Mouse (Mus musculus) midbrain, embryonic 15.5 days (tissue): Measurements from ENCODE around the gene Hmg20a. TPM values are rescaled to one million over a fixed set of nuclear protein-coding genes. Genes with fewer than 3 reads are reported as not detected.
A peak's percentile ranks its signal among the peaks of the same experiment; 100 is the strongest.
"Not testable (repeated sequence)": the region's sequence is repeated elsewhere in the genome, so short reads cannot be mapped to it uniquely, and the experiment has no call there.

Experiments used
- ATAC-seq: fragments of 200-750 bp; cut with Nextera tagmentation; replicated peaks from 2 replicates; pipeline ENCODE4 v1.8.0; 2017; ENCODE audit warnings: moderate TSS enrichment
- H3K27ac ChIP-seq: fragments of 300-500 bp; sonication (generic); 2 replicates; pipeline ENCODE4 v1.5.1; 2015; ENCODE audit warnings: mild to moderate bottlenecking, inconsistent platforms
- H3K27me3 ChIP-seq: fragments of 300-500 bp; sonication (generic); replicated peaks from 2 replicates; pipeline ENCODE4 v1.6.1; 2015; ENCODE audit warnings: inconsistent platforms
- H3K36me3 ChIP-seq: fragments of 300-500 bp; sonication (generic); replicated peaks from 2 replicates; pipeline ENCODE4 v1.6.1; 2015; ENCODE audit warnings: inconsistent platforms
- H3K4me1 ChIP-seq: fragments of 300-500 bp; sonication (generic); 2 replicates; pipeline ENCODE4 v1.6.1; 2015; ENCODE audit warnings: inconsistent platforms
- H3K4me2 ChIP-seq: fragments of 300-500 bp; sonication (generic); 2 replicates; pipeline ENCODE4 v1.6.1; 2015; ENCODE audit warnings: inconsistent platforms, mild to moderate bottlenecking, moderate library complexity
- H3K4me3 ChIP-seq: fragments of 300-500 bp; sonication (generic); 2 replicates; pipeline ENCODE4 v1.5.1; 2015; ENCODE audit warnings: mild to moderate bottlenecking, inconsistent platforms
- H3K9ac ChIP-seq: fragments of 300-500 bp; sonication (generic); 2 replicates; pipeline ENCODE4 v1.6.1; 2015; ENCODE audit warnings: mild to moderate bottlenecking, inconsistent platforms
- H3K9me3 ChIP-seq: fragments of 300-500 bp; sonication (generic); 2 replicates; pipeline ENCODE4 v1.6.1; 2016; ENCODE audit warnings: inconsistent platforms
- WGBS: fragments of 180-500 bp; shearing (Covaris S2); methylation state at CpG from one replicate; pipeline ENCODE4 v1.1.7; 2015; ENCODE audit warnings: mixed read lengths; 5-methylcytosine and 5-hydroxymethylcytosine counted together
- polyA plus RNA-seq: library from polyadenylated mRNA; unstranded; fragments of >200 nt; fragmentation: Nextera tagmentation; extraction: Ambion mirVana; gene quantifications from 2 replicates; pipeline ENCODE4 v1.2.1, GENCODE M21; 2015

The Hmg20a gene
- polyA plus RNA-seq, 1 experiment from 2014 or later: 97.0 TPM

DNA sequence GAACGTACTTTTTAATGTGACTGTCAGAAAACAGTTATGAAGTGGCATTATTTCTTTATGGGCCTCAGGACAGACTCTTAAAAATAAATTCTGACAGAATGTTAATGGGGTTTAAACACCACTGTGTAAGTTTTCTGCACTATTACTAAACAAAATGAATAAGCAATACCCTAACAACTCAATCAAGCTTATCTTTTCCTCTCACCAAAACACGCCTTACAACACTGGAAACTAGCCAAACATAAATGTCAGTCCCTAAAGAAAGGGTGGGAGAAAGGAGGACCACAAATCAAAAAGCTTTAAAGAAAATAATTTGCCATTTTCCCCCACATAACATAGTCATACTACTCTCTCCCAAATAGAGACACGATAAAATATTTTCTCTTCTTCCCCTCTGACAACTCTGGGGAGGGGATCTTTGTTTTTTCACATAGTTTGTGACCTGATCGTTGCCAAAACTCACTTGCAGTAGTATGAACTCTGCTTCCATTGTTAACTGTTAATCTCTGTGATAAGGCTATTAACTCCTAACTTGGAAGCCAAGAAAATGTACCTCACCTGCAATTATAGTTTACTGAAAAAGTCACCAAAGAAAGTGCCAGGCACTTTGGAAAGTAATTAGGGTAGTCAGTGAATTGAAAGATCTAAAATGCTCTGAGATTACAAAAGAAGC lies 2.3 kb upstream of the Hmg20a start:
- no peak for ATAC-seq
- no peaks in the 10 kb centered on the region for H3K27me3 ChIP-seq
- peaks cover 25% of the 10 kb centered on the region for H3K4me1 ChIP-seq
- no peak overlapping the region for H3K4me3 ChIP-seq
- no peak overlapping the region for H3K27ac ChIP-seq
- 0 out of 2 replicates have a peak overlapping the region, but pooled peaks have one; percentile 94 for H3K4me2 ChIP-seq
- H3K9me3 ChIP-seq: no peaks in the 10 kb centered on the region
- WGBS: 61% methylated on average over 4 of the region's 4 CpGs
- H3K36me3 ChIP-seq: no peaks in the 10 kb centered on the region
- no peak overlapping the region for H3K9ac ChIP-seq

DNA sequence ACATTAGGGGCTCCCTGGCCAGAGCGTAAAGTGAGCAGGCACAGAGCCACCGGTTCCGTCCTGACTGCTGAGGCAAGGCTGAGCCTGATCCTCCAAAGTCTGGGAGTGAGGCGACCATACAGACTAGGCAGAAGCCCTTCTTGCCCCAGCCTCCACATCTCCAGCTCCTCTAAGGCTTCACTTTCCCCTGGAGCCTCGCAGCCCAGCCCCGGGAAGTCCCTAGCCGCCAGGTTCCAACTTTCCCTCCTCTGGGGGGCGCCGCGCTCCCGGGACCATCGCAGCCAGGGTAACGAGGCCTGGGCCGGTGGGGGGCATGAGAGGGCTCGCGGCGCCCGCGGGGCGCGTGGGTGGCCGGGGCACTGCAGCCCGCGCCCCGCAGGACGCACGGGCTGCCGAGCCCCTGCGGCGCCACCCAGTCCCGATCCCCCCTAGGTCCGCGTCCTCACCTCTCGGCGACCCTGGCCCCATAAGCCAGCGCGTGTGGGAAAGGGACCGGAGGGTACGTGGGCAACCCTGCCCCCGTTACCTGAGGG lies 928 bp upstream of the Hmg20a start:
- peak overlapping the region; percentile 94 for H3K4me2 ChIP-seq
- H3K9ac ChIP-seq: peak overlapping the region; percentile 63
- peak overlapping the region; percentile 67 for H3K4me3 ChIP-seq
- peak overlapping the region; percentile 79 for H3K27ac ChIP-seq
- under 1% methylated on average over 40 of the region's 40 CpGs for WGBS
- no peaks in the 10 kb centered on the region for H3K27me3 ChIP-seq
- peak; percentile 41 for ATAC-seq
- no peaks in the 10 kb centered on the region for H3K9me3 ChIP-seq
- no peaks in the 10 kb centered on the region for H3K36me3 ChIP-seq
- peaks cover 37% of the 10 kb centered on the region for H3K4me1 ChIP-seq

- Histone ChIP-seq H3K9ac (peak overlapping the region; percentile 71), H3K27me3 (no peaks in the 10 kb centered on the region), H3K4me3 (peak overlapping the region; percentile 67), H3K36me3 (no peaks in the 10 kb centered on the region), H3K27ac (peak overlapping the region; percentile 98), H3K4me1 (peaks cover 40% of the 10 kb centered on the region), H3K4me2 (peak overlapping the region; percentile 94), H3K9me3 (no peaks in the 10 kb centered on the region)
- under 1% methylated on average over 11 of the region's 11 CpGs for WGBS
- peak; percentile 59 for ATAC-seq
Observed at GRCm38 (mm10) chr9:56418738-56419239, 380 bp downstream of the Hmg20a start.

- Histone ChIP-seq H3K36me3 (no peaks in the 10 kb centered on the region), H3K4me3 (no peak overlapping the region), H3K4me1 (peaks cover 40% of the 10 kb centered on the region), H3K27ac (no peak overlapping the region), H3K9me3 (no peaks in the 10 kb centered on the region), H3K27me3 (no peaks in the 10 kb centered on the region), H3K9ac (no peak overlapping the region), H3K4me2 (peak overlapping the region; percentile 94; the same call in 1 of the 2 replicates)
- no peak for ATAC-seq
- 93% methylated on average over 1 of the region's 1 CpGs for WGBS
Observed at GRCm38 (mm10) chr9:56420236-56420635, 1.8 kb downstream of the Hmg20a start.

- Histone ChIP-seq H3K27ac (no peak overlapping the region), H3K36me3 (no peaks in the 10 kb centered on the region), H3K9me3 (no peaks in the 10 kb centered on the region), H3K9ac (no peak overlapping the region), H3K4me1 (peaks cover 40% of the 10 kb centered on the region), H3K4me2 (no peak overlapping the region), H3K4me3 (no peak overlapping the region), H3K27me3 (no peaks in the 10 kb centered on the region)
- ATAC-seq: no peak
- 86% methylated on average over 9 of the region's 9 CpGs for WGBS
Observed at GRCm38 (mm10) chr9:56420892-56421601, 2.6 kb downstream of the Hmg20a start.

- no peak overlapping the region for H3K27ac ChIP-seq
- H3K4me2 ChIP-seq: no peak overlapping the region
- no peak overlapping the region for H3K4me3 ChIP-seq
- H3K36me3 ChIP-seq: no peaks in the 10 kb centered on the region
- 85% methylated on average over 5 of the region's 5 CpGs for WGBS
- ATAC-seq: no peak
- H3K4me1 ChIP-seq: peaks cover 37% of the 10 kb centered on the region
- H3K27me3 ChIP-seq: no peaks in the 10 kb centered on the region
- no peaks in the 10 kb centered on the region for H3K9me3 ChIP-seq
- no peak overlapping the region for H3K9ac ChIP-seq
Observed at GRCm38 (mm10) chr9:56421991-56422390, 3.6 kb downstream of the Hmg20a start.

GRCm38 (mm10) chr9:56424861-56425260 lies 6.5 kb downstream of the Hmg20a start:
- no peak overlapping the region for H3K4me2 ChIP-seq
- no peak overlapping the region for H3K4me3 ChIP-seq
- H3K36me3 ChIP-seq: no peaks in the 10 kb centered on the region
- no peaks in the 10 kb centered on the region for H3K9me3 ChIP-seq
- no peak overlapping the region for H3K27ac ChIP-seq
- ATAC-seq: no peak
- no peaks in the 10 kb centered on the region for H3K27me3 ChIP-seq
- H3K9ac ChIP-seq: no peak overlapping the region
- 90% methylated on average over 4 of the region's 4 CpGs for WGBS
- peaks cover 26% of the 10 kb centered on the region for H3K4me1 ChIP-seq

DNA sequence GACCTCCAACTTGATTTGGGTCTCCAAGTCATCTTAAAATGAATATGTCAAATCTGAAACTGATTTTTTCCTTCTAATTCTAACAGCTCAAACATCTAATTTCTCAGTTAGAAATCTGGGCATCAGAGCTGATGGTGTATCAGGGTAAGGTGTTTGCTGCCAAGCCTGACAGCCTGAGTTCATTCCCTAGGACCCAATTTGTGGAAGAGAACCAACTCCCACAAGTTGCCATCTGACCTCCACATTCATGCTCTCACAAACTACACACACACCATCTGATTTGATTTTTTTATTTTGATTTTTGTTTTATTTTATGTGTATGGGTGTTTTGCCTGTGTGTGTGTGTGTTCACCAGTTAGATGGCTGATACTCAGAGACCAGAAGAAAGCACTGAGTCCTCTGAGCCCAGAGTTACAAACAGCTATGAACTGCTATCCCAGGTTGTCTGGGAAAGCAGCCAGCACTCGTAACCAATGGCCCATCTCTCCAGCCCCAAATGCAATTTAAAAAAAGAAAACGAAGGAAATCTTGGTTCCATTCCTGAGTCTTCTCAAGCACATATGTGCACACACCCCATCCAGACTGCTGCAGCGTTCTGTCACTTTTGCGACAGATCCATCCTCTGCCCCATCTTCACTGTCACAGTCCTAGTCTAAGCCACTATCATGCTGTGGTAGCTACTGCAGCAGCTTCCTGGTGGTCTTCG lies 17.6 kb downstream of the Hmg20a start:
- Histone ChIP-seq H3K4me1 (no peaks in the 10 kb centered on the region), H3K9me3 (no peaks in the 10 kb centered on the region), H3K4me3 (no peak overlapping the region), H3K27me3 (no peaks in the 10 kb centered on the region), H3K27ac (no peak overlapping the region), H3K36me3 (no peaks in the 10 kb centered on the region), H3K4me2 (no peak overlapping the region), H3K9ac (no peak overlapping the region)
- no peak for ATAC-seq
- WGBS: 83% methylated on average over 5 of the region's 5 CpGs

DNA sequence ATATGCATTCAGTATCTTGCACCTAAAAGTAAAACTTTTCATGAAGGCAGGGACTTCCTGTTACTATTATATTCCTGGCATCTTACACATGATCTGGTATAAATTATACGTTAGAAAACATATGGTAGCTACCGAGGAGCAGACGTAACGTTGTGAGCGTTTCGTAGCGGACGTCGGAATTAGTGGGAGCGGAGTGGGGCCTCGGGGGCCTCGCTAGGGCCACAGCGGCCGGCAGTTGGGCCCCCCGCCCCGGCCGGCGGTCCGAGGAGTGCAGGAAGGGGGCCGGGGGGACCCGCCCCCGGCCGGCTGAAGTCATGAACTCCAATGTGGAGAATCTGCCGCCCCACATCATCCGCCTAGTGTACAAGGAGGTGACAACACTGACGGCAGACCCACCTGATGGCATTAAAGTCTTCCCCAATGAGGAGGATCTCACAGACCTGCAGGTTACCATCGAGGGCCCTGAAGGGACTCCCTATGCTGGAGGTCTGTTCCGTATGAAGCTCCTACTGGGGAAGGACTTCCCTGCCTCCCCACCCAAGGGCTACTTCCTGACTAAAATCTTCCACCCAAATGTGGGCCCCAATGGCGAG lies 19.0 kb downstream of the Hmg20a start:
- not testable (repeated sequence) for ATAC-seq, H3K4me2 ChIP-seq, H3K27me3 ChIP-seq, H3K27ac ChIP-seq, H3K4me1 ChIP-seq, H3K9ac ChIP-seq, H3K36me3 ChIP-seq, H3K4me3 ChIP-seq, H3K9me3 ChIP-seq
- 95% methylated on average over 23 of the region's 29 CpGs for WGBS

DNA sequence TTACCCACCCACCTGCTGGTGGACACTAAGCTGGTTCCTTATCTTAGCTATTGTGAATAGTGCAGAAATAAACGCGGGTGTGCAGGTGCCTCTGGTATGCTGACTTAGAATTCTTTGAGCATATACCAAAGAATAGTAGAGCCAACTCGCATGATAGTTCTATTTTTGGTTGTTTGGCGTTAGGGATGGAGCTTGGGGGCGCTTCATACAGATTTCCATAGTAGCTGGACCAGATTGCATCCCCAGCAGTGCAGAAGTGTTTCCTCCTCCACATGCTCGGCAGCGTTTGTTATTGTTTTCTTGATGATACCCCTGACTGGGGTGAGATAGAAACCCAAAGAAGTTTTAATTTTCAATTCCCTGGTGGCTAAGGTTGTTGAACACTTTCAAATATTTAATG lies 21.3 kb downstream of the Hmg20a start:
- no peaks in the 10 kb centered on the region for H3K4me1 ChIP-seq
- no peak for ATAC-seq
- no peaks in the 10 kb centered on the region for H3K36me3 ChIP-seq
- H3K4me2 ChIP-seq: no peak overlapping the region
- H3K27me3 ChIP-seq: no peaks in the 10 kb centered on the region
- H3K4me3 ChIP-seq: no peak overlapping the region
- H3K27ac ChIP-seq: no peak overlapping the region
- H3K9ac ChIP-seq: no peak overlapping the region
- WGBS: 79% methylated on average over 7 of the region's 7 CpGs
- H3K9me3 ChIP-seq: no peaks in the 10 kb centered on the region

- Histone ChIP-seq H3K4me3 (no peak overlapping the region), H3K4me1 (no peaks in the 10 kb centered on the region), H3K27me3 (no peaks in the 10 kb centered on the region), H3K36me3 (no peaks in the 10 kb centered on the region), H3K27ac (no peak overlapping the region), H3K9me3 (no peaks in the 10 kb centered on the region), H3K4me2 (no peak overlapping the region), H3K9ac (no peak overlapping the region)
- WGBS: 86% methylated on average over 6 of the region's 6 CpGs
- ATAC-seq: no peak
Observed at GRCm38 (mm10) chr9:56451570-56451969, 33.2 kb downstream of the Hmg20a start.
